Mouse (Mus musculus) MEL (cell line): ENCODE measurements around the gene Gm49369. TPM values are rescaled to one million over a fixed set of nuclear protein-coding genes. Genes with fewer than 3 reads are reported as not detected.
A peak's percentile ranks its signal among the peaks of the same experiment; 100 is the strongest.
"Not testable (repeated sequence)": the region's sequence is repeated elsewhere in the genome, so short reads cannot be mapped to it uniquely, and the experiment has no call there.

ENCODE experiments used
- DNase-seq: peaks from one replicate; pipeline ENCODE4 v3.0.0; 2011; ENCODE audit warnings: low read depth, low spot score
- H3K27ac ChIP-seq: 2 replicates; pipeline ENCODE4 v1.5.1; 2012; ENCODE audit warnings: low read depth, mild to moderate bottlenecking, control low read depth, low read length, moderate library complexity; ENCODE audit not compliant: control insufficient read depth
- H3K27me3 ChIP-seq, 2 experiments: fragments of 150-350 bp in 1 of 2; sonication (generic) in 1 of 2; 2 replicates each; pipeline ENCODE4 v1.6.1; 2012; ENCODE audit warnings: low read length in 2 of 2, mild to moderate bottlenecking in 2 of 2, improper control_type of control experiment in 1 of 2, moderate library complexity in 1 of 2; ENCODE audit not compliant: insufficient read depth in 2 of 2, control insufficient read depth in 1 of 2
- H3K36me3 ChIP-seq, 2 experiments: 2 replicates each; pipeline ENCODE4 v1.6.1; 2012 to 2014; ENCODE audit warnings: low read length in 2 of 2, improper control_type of control experiment in 1 of 2, inconsistent platforms in 1 of 2, mild to moderate bottlenecking in 1 of 2; ENCODE audit not compliant: insufficient read depth in 2 of 2, control insufficient read depth in 1 of 2
- H3K4me1 ChIP-seq, 2 experiments: fragments of 150-350 bp in 1 of 2; sonication (generic) in 1 of 2; 2 replicates each; pipeline ENCODE4 v1.6.1; 2012; ENCODE audit warnings: low read length in 2 of 2, improper control_type of control experiment in 1 of 2, mild to moderate bottlenecking in 1 of 2; ENCODE audit not compliant: insufficient read depth in 2 of 2, control insufficient read depth in 1 of 2
- H3K4me3 ChIP-seq, 2 experiments: fragments of 150-350 bp in 1 of 2; sonication (generic) in 1 of 2; 2 replicates each; pipeline ENCODE4 v1.5.1; 2012; ENCODE audit warnings: low read depth in 2 of 2, low read length in 2 of 2, mild to moderate bottlenecking in 2 of 2, moderate library complexity in 2 of 2, control low read depth in 1 of 2, improper control_type of control experiment in 1 of 2; ENCODE audit not compliant: control insufficient read depth in 1 of 2, insufficient read depth in 1 of 2
- H3K79me2 ChIP-seq: 2 replicates; pipeline ENCODE4 v1.6.1; 2012; ENCODE audit warnings: mild to moderate bottlenecking, low read length, moderate library complexity; ENCODE audit not compliant: control insufficient read depth, poor library complexity, insufficient read depth
- H3K9ac ChIP-seq: 2 replicates; pipeline ENCODE4 v1.6.1; 2012; ENCODE audit warnings: low read depth, mild to moderate bottlenecking, control low read depth, low read length, moderate library complexity; ENCODE audit not compliant: control insufficient read depth, poor library complexity, severe bottlenecking
- H3K9me3 ChIP-seq: fragments of 150-350 bp; sonication (generic); replicated peaks from 2 replicates; pipeline ENCODE4 v1.6.1; 2012; ENCODE audit warnings: mild to moderate bottlenecking, low read length, improper control_type of control experiment, moderate library complexity; ENCODE audit not compliant: insufficient read depth
- E2F4 ChIP-seq: IDR thresholded peaks from 2 replicates; pipeline ENCODE4 v1.6.1; 2011; ENCODE audit warnings: low read depth, low read length, improper control_type of control experiment, borderline replicate concordance
- ELF1 ChIP-seq: IDR thresholded peaks from 2 replicates; pipeline ENCODE4 v1.6.1; 2014; ENCODE audit warnings: low read depth, mild to moderate bottlenecking, inconsistent platforms, low read length, improper control_type of control experiment, moderate library complexity
- EP300 ChIP-seq, 2 experiments: IDR thresholded peaks; 2 replicates each; pipeline ENCODE4 v1.6.1; 2011; ENCODE audit warnings: improper control_type of control experiment in 2 of 2, low read length in 2 of 2, low read depth in 1 of 2, mild to moderate bottlenecking in 1 of 2
- ETS1 ChIP-seq: IDR thresholded peaks from 2 replicates; pipeline ENCODE4 v1.6.1; 2012; ENCODE audit warnings: low read depth, mild to moderate bottlenecking, inconsistent platforms, low read length, improper control_type of control experiment, moderate library complexity
- GATA1 ChIP-seq: IDR thresholded peaks from 2 replicates; pipeline ENCODE4 v1.6.1; 2011; ENCODE audit warnings: low read depth, low read length, improper control_type of control experiment
- HCFC1 ChIP-seq: IDR thresholded peaks from 2 replicates; pipeline ENCODE4 v1.6.1; 2012; ENCODE audit warnings: low read depth, mild to moderate bottlenecking, inconsistent platforms, low read length, improper control_type of control experiment, moderate library complexity
- MAX ChIP-seq: IDR thresholded peaks from 2 replicates; pipeline ENCODE4 v1.6.1; 2011; ENCODE audit warnings: low read length, improper control_type of control experiment
- POLR2AphosphoS2 ChIP-seq: IDR thresholded peaks from 2 replicates; pipeline ENCODE4 v1.6.1; 2011; ENCODE audit warnings: low read length, improper control_type of control experiment
- RAD21 ChIP-seq: IDR thresholded peaks from 2 replicates; pipeline ENCODE4 v1.6.1; 2011; ENCODE audit warnings: mild to moderate bottlenecking, low read depth, low read length, improper control_type of control experiment
- SIN3A ChIP-seq: IDR thresholded peaks from 2 replicates; pipeline ENCODE4 v1.6.1; 2012; ENCODE audit warnings: low read length, improper control_type of control experiment, inconsistent platforms
- SMC3 ChIP-seq: IDR thresholded peaks from 2 replicates; pipeline ENCODE4 v1.6.1; 2011; ENCODE audit warnings: low read depth, low read length, improper control_type of control experiment
- TAL1 ChIP-seq: IDR thresholded peaks from 2 replicates; pipeline ENCODE4 v1.6.1; 2012; ENCODE audit warnings: mild to moderate bottlenecking, inconsistent platforms, low read length, moderate library complexity, mixed read lengths
- USF1 ChIP-seq: IDR thresholded peaks from 2 replicates; pipeline ENCODE4 v1.6.1; 2014; ENCODE audit warnings: low read depth, mild to moderate bottlenecking, inconsistent platforms, low read length, improper control_type of control experiment, moderate library complexity
- USF2 ChIP-seq, 2 experiments: IDR thresholded peaks; 2 replicates each; pipeline ENCODE4 v1.6.1; 2011 to 2012; ENCODE audit warnings: improper control_type of control experiment in 2 of 2, low read length in 2 of 2, borderline replicate concordance in 1 of 2, inconsistent platforms in 1 of 2, low read depth in 1 of 2, mild to moderate bottlenecking in 1 of 2; ENCODE audit not compliant: insufficient read depth in 1 of 2
- ZC3H11A ChIP-seq: IDR thresholded peaks from 2 replicates; pipeline ENCODE4 v1.6.1; 2012; ENCODE audit warnings: low read depth, mild to moderate bottlenecking, inconsistent platforms, low read length, improper control_type of control experiment
- ZKSCAN1 ChIP-seq: IDR thresholded peaks from 2 replicates; pipeline ENCODE4 v1.6.1; 2012; ENCODE audit warnings: low read depth, mild to moderate bottlenecking, inconsistent platforms, low read length, improper control_type of control experiment, moderate library complexity
- ZMIZ1 ChIP-seq: IDR thresholded peaks from 2 replicates; pipeline ENCODE4 v1.6.1; 2012; ENCODE audit warnings: low read depth, mild to moderate bottlenecking, inconsistent platforms, low read length, improper control_type of control experiment, moderate library complexity
- ZNF384 ChIP-seq: IDR thresholded peaks from 2 replicates; pipeline ENCODE4 v1.6.1; 2012; ENCODE audit warnings: low read depth, mild to moderate bottlenecking, inconsistent platforms, low read length, improper control_type of control experiment
- polyA plus RNA-seq, 2 experiments: library from polyadenylated mRNA; stranded (reverse) in 1 of 2; unstranded in 1 of 2; fragments of >175 nt in 1 of 2; fragments of >200 nt in 1 of 2; gene quantifications; 2 replicates each; pipeline versions ENCODE4 v1.2.1 to v1.2.4; 2012; ENCODE audit warnings: low replicate concordance in 2 of 2, low read depth in 1 of 2; ENCODE audit not compliant: insufficient read length in 2 of 2, insufficient read depth in 1 of 2, missing spikeins in 1 of 2
- total RNA-seq: library from RNA; depleted of rRNA; stranded (reverse); fragments of 300-350 nt; gene quantifications from 2 replicates; pipeline ENCODE4 v1.2.3, GENCODE M21; 2012

Gene Gm49369
- total and polyA plus RNA-seq, 3 experiments: 3.2 to 15.2 TPM; not detected in 1

- Histone ChIP-seq H3K27me3 (no peaks in the 10 kb centered on the region), H3K4me1 (peaks cover 4 to 15% of the 10 kb centered on the region in 2 experiments), H3K36me3 (peaks cover 0 to 7% of the 10 kb centered on the region in 2 experiments; a peak in 2 of 4 replicates), H3K79me2 (no peaks in the 10 kb centered on the region), H3K9me3 (no peaks in the 10 kb centered on the region), H3K4me3 (no peak overlapping the region), H3K9ac (no peak overlapping the region), H3K27ac (no peak overlapping the region)
- no peak for DNase-seq
- TF ChIP-seq RAD21 (peak; percentile 18), SMC3 (peak; percentile 25), ZKSCAN1 (no peak), ELF1 (no peak), ZC3H11A (peak; percentile 20; the same call in 1 of the 2 replicates)
Measured at GRCm38 (mm10) chr7:142407935-142408334, 25.5 kb upstream of the Gm49369 start.

GRCm38 (mm10) chr7:142405134-142405533 lies 22.7 kb upstream of the Gm49369 start:
- not testable (repeated sequence) for H3K9ac ChIP-seq, H3K27ac ChIP-seq, H3K27me3 ChIP-seq, H3K9me3 ChIP-seq, H3K79me2 ChIP-seq, H3K4me3 ChIP-seq, DNase-seq
- Histone ChIP-seq H3K36me3 (peaks cover 0 to 10% of the 10 kb centered on the region in 2 experiments; a peak in 2 of 4 replicates), H3K4me1 (peaks cover 4 to 18% of the 10 kb centered on the region in 2 experiments)

DNA sequence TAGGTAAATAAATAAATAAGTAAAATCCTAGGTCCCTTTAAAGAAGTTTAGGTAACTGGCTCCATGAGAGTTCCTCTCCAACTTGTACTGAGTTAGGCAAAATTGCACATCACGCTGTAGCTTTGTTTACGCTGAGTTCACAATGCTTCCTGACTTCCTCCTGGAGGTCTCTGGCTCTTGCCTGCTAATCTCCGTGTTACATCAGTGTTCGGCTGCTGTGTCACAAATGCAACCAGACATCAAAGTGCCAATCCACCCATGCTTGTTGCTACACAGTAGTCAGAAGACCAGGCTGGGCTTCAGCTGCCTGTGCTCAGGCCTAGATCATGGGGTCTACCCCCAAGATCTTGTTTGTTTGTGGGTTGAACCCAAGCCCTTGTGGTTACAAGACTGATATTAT lies 21.1 kb upstream of the Gm49369 start:
- Histone ChIP-seq H3K27me3 (no peaks in the 10 kb centered on the region), H3K4me1 (peaks cover 4 to 32% of the 10 kb centered on the region in 2 experiments), H3K27ac (no peak overlapping the region), H3K36me3 (peaks cover 0 to 18% of the 10 kb centered on the region in 2 experiments; a peak in 2 of 4 replicates), H3K4me3 (no peak overlapping the region), H3K9ac (peak overlapping the region; percentile 27; the same call in 1 of the 2 replicates), H3K9me3 (no peaks in the 10 kb centered on the region), H3K79me2 (no peaks in the 10 kb centered on the region)
- TF ChIP-seq MAX (0 out of 2 replicates have a peak, but pooled peaks have one; percentile 13), ZMIZ1 (no peak), ETS1 (peak; percentile 45; the same call in 1 of the 2 replicates), HCFC1 (no peak), GATA1 (0 out of 2 replicates have a peak, but pooled peaks have one; percentile 30), POLR2AphosphoS2 (no peak), SIN3A (peak; percentile 66), USF1 (no peak), USF2 (IDR thresholded peaks at IDR 0.05; ENCODE audit: borderline replicate concordance in 1 of 2, insufficient read depth in 1 of 2, low read depth in 1 of 2, low read length in 2 of 2) (no peak), EP300 (IDR thresholded peaks at IDR 0.05; ENCODE audit: low read depth in 1 of 2, low read length in 2 of 2) (peak in 1 of 2 experiments; percentile 45; a peak in 1 of 4 replicates), ZNF384 (no peak), E2F4 (no peak), ELF1 (0 out of 2 replicates have a peak, but pooled peaks have one; percentile 44), TAL1 (no peak)
- peak; percentile 66 for DNase-seq
